Mouse (Mus musculus) 416B (cell line): Measurements from ENCODE around the gene Map7.

Experiments used
- DNase-seq: peaks from one replicate; pipeline ENCODE4 v3.0.0; 2011; ENCODE audit warnings: low read depth

Gene Map7

DNA sequence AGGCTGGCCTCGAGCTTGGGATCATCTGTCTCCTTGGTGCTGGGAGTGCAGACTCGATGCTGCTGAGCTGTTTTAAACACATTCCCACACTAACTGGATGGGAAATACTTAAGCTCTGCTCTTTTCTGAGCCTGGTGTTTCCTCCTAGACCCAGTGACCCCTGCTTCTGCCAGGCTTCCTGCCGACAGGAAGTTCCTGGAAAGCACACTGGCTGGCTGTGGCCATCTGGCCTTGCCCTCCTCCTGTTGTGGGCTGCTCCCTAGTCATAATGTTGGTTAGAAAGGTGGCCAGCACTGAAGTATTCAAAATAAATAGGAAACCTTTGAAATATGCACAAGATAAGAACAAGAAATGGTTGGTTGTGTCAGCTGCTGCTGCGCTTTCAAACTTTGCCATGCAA lies 86.2 kb downstream of the Map7 start:
- peak; percentile 93 for DNase-seq

DNA sequence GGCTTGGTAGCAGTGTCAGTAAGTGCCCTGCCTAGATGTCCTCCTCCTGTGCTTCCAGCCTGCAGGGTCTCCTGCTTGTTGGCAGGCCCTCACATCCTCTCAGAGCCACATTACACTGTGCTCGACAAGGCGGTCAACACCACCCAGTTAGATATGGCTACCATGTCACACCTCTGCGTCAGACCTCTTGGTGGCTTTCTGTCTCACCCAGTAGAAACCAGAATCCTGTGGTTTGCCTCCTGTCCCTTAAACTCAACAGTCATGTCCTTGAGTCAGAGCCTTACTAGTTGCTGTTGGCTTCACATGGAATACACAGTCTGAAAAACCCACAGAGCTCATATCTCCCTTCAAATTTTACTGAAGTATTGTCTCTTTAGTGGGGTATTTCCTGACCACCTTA lies 87.4 kb downstream of the Map7 start:
- DNase-seq = peak; percentile 91

DNA sequence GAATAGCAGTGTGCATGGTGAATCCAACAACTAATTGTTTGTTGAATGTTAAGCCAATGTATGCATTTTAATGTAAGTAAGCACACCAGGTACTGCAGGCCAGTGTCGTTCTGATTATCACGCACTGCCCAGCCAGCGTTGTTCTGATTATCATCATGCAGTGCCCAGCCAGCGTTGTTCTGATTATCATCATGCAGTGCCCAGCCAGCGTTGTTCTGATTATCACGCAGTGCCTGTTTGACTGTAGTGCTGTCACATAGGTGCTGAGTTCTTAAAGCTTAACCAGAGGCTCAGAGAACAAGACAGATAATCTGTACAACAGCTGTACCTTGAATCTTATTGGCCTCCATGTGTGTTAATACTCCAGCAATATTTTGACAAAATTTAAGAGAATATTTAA lies 88.0 kb downstream of the Map7 start:
- DNase-seq = no peak

DNA sequence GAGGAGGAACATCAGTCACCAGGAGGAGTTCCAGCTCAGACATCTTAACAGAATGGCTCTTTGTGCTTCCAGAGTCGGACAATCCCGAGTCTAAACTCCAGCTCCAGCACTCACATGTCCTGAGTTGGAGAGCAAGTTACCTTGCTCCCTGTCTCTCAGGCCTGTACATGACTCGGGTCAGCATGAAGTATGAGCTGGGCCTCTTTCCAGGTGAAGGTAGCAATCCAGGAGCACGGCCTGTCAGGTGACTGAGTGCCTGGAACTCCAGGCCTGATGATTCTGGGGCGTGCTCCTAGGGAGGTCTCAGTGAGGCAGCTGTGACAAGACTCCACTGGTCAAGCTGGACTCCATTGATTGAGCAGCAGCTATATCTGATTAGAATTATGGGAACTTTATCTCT lies 90.0 kb downstream of the Map7 start:
- DNase-seq = no peak

DNA sequence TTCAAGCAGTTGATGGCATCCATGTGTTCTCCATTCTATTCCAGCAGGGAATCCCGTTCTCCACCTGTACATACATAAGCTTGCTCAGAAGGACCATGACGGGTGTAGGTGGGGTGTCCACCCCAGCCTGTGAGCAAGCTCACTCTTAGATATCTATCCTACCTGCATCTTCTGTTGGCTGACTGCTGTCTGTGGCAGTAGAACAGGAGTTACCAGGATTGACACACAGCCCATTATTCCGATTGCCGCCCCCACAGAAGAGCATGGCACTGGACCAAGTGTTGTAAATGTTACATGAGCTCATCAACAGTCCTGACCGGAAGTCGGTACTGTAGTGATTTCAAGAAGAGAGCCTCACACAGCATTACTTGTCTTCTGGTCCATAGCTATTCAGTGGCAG lies 92.6 kb downstream of the Map7 start:
- DNase-seq = no peak

DNA sequence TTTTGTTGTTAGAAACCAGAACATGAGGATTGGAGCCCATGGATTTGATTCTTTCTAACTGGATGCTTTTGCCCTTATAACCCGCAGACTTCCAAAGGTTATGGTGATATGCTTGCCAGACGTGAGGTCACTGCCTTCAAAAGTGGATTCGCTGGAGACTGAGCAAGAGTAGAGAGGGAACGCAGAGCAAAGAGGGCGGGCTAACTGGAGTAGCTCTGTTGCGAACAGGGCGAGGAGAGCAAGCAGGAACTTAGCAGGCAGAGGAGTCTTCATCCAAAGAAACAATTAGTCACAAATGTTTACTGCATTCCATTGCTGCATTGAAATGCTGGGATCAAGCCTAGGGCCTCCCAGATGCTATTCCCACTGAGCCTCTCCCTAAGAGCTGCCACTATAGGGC lies 95.0 kb downstream of the Map7 start:
- DNase-seq = no peak

DNA sequence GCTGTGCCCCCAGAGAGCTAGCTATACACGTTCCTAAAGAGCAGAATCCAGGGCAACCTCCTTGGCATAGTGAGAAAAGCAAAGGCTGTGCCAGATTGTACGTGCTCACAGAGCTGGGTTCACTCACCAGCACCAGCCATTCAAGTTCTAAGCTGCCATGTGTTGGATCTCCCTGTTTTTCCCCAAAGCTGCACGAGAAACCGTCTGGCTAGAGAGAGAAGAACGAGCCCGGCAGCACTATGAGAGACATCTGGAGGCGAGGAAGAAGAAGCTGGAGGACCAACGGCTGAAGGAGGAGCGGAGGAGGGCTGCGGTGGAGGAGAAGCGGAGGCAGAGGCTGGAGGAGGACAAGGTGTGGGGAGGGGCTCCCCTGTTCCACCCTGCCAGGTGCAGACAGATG lies 96.8 kb downstream of the Map7 start:
- DNase-seq = no peak

DNA sequence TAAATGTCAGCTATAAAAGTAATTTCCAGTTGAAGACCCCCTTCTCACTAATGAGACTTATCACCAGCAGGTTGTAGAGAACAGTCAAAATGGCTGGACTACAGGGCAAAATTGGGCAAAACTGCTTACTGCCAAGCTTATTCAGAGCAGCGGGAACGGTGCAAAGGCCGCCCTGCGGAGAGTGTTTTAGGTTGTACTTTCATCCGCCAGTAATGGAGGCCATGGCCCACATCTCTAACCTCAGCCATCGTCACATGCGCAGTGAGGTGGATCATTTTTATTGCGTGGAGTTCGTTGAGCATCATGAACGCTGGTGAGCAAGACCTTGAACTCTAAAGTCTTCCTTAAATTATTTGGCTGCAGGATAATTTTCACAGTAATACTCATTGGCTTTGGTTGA lies 100.8 kb downstream of the Map7 start:
- no peak for DNase-seq

DNA sequence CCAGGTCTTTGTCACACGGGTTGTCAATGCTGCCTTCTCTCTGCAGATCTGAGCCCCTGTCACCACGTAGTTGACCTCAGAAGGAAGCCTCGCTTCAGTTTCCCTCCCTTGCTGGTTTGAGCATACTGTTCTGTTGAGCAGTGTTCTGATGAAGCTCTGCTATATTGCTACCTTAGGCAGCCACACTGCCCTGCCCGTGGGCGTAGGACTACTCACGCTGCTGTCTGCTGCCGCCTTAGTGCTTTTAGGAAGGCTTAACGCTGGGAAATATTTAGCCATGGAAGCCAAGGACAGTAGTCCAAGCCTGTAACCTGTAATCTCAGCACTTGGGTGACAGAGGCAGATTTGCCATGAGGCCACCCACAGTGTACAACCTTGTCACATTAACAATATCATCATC lies 107.3 kb downstream of the Map7 start:
- DNase-seq = no peak

DNA sequence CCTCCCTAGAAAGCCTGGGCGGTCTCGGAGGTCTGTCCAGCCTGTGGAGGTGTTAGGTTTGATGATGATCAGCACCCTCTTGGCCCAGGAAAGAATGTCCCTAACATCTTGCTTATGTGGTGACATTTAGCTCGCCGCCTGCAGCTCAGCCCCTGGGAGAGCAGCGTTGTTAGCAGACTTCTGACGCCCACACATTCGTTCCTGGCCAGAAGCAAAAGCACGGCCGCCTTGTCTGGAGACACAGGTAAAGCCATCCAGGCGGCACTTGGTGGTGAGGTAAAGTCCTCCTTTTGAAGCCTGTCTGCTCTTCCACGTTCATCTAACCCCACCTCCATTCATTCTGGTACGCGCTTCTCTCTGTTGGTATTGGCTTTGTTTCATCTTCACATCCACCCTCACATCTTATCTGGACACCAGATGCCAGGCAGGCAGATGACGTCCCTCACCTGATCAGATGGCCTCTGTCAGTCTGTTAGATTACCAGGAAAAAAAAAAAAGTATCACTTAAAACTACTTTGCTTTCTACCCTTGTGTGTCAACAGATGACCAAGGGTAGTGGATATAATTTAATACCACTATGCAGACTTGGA lies 108.9 kb downstream of the Map7 start:
- no peak for DNase-seq

DNA sequence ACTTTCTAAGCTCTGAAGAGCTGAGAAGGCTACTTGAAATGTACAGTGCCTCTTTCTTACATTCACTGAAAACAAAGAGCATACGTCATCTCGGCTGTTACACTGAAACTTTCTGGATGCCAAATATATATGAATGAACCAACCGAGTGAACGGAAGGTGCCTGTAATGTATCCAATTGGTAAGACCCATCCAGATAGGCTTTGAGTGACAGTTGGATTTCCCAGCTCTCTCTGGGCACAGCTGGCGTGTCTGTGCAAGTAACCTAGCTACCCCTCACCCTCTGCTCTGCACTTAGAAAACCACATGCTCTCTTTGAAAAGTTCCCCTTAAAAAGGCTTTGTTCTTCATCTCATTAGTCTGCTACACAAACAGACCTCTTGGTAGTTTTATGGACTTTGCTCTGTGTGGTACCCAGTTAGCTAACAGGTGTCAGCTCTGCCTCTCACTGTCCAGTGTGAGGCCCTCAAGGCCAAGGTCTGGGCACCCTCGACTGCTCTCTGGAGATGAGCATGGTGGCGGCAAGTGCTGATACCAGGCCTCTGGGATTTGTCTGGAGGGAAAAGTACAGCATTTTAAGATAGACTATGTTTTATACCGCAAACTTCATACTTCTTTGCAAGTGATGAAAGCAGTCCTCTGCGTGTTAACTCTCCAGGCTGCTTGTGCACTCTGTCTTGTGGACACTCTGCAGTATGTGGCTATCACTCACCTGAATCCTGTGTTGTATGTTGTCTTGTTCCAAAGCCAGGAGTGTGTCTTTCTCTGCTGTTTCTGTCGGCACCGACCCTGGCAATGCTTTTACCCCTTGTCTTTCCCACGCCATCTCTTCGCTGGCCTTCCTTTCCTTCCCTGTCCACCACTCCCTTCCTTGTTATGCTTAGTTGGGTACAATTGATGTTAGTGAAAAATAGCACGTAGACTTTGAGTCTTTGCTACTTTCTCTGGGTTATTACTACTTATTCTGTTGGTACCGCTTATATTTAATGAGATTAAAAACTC lies 109.8 kb downstream of the Map7 start:
- no peak for DNase-seq

DNA sequence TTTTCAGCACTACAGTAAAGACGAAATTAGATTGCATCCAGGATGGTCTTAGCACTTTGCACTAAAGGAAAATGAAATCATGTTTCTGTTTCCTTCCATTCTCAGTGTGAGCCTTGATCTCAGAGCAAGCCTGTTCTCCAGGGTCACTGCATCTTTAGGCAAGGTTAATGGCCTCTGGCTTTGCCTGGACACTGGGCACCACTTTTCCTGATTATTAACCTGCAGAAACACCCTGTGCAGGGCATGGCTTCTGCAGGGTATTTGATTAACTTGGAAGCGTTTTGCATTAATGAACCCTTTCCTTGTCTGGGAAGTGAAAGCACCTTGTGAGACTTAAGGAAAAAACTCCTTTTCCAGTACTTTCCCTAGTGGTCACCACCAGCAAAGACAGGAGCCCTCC lies 111.2 kb downstream of the Map7 start:
- DNase-seq = no peak

DNA sequence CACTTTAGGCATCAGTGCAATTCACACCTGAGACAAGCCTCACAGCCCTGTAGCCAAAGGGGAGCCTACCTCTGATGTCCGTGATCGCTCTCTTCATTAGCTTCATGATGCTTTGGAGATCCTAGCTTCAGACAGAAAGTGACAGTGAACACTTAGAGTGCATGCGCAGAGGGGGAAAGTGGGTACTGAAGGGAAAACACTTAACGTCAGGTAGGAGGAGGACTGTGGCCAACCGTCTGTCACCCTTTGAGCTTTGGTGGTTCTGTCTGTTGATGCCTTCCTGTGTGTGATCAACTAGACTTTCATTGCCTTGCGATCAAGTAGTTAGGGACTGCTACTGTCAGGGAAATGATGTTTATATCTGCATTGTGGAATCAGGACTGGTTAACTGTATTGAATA lies 114.6 kb downstream of the Map7 start:
- no peak for DNase-seq

DNA sequence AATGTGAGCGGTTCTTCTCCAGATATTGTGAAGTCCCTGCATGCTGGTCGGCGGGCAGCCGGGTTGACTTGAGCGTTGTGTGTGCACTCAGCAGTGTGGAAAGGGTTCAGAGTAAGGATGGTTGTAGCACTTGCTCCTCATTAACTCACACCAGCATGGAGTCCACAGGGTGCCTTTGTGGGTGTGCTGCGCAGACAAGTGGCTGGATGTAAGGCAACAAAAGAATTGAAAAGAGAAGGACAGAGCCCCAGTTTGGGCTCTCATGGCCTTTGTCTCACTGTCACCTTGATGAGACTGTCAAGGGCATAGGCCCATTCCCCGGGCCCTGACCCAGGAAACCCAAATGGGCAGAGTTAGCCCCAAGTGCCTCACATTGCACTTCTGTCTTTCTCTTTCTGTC lies 116.2 kb downstream of the Map7 start:
- DNase-seq = no peak

DNA sequence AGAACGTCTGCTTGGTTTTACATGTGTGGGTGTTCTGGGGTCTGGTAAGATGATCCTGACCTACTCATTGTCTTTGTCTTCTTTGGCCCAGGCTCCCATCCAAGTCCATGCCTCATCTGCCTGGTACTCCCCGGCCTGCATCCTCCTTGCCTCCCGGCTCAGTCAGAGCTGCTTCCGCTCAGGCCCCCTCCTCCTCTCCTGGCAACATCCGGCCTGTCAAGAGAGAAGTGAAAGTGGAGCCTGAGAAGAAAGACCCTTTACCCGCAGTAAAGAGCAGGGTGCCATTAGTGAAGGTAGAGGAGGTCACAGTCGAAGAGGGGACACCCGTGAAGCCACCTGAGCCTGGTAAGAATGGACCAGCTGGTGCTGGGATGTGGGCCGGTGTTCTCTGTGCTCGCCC lies 118.8 kb downstream of the Map7 start:
- no peak for DNase-seq

DNA sequence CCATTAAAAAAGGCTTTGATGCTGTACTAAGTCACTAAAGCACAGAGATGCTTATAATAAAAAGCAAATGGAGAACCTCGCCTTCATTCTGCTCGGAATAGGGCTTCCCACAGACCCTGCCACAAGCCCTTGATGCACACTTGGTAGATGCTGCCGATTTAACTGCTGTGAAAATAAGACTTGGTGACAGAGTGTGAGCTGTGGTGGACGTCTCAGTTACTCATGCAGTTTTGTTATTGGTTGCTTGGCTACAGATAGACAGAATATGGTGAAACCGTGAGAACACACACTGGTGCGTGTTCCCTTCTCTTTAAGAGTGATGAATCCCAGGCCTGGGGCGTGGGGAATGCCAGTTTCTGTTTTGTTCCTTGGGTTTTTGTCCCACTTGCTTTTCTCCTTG lies 120.7 kb downstream of the Map7 start:
- no peak for DNase-seq

DNA sequence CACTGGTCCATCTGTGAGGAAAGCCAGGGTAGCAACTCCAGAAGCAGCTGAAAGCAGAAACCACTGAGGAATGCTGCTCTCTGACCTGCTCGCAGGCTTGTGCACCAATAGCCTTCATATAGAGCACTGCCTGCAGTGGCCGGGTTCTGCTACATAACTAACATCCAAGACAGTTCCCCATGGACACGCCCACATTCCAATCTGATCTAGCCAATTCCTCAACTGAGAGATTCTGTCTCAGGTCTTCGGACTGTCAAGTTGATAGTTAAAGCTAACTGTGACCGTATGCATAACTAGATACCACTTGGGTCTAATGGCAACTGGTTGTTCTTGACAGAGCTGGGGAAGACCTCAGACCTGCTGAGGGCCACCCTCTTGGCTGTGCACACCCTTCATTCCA lies 124.1 kb downstream of the Map7 start:
- DNase-seq = no peak

DNA sequence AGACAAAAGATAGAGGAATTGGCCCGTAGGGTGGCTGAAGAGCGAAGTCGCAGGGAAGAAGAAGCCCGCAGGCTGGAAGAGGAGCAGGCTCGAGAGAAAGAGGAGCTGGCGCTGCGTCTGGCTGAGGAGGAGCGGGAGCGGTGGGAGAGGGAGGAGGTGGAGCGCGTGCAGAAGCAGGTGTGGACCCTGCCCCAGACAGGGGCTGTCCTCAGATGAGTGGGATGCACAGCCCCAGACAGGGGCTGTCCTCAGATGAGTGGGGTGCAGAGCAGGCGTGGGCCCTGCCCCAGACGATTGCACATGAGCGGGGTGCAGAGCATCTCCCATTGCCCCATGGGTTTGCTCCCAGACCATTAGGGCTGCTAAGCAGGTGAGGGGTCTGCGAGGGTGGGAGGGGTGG lies 125.0 kb downstream of the Map7 start:
- DNase-seq = no peak

DNA sequence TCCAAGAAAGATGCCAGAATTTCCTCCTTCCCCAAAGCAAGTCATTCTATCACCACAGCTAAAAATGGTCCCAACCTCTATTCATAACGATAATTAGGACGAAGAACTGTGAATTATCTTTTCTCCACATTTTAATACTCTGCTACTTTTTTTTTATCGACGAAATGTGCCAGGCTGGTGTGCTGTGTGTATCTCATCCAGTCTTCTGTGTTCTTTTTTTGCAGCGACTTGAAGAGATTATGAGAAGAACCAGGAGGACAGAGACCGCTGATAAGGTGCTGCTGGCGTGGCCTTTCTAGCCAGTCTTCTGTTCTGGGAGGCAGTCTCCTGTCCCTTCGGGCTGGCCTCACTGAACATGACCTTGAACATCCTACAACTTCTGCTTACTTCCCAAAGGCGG lies 125.8 kb downstream of the Map7 start:
- DNase-seq = no peak

DNA sequence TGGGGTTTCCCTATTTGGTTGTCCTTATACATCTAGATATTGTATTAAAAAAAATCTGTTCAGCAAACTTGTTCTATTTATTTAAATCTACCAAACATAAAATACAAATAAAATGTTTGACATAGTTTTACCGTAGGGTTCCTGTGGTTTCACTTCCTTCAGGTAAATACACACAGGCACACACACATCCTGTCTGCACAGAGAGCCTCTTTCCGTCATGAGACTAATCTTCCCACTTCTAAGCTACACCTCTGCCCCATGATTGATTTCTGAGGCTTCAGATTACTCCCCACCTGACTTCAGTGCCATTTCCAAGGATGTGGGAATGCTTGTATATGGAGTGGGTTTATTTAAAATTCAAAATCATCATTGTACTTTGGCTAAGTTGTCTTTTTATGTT lies 133.2 kb downstream of the Map7 start:
- DNase-seq = no peak

DNA sequence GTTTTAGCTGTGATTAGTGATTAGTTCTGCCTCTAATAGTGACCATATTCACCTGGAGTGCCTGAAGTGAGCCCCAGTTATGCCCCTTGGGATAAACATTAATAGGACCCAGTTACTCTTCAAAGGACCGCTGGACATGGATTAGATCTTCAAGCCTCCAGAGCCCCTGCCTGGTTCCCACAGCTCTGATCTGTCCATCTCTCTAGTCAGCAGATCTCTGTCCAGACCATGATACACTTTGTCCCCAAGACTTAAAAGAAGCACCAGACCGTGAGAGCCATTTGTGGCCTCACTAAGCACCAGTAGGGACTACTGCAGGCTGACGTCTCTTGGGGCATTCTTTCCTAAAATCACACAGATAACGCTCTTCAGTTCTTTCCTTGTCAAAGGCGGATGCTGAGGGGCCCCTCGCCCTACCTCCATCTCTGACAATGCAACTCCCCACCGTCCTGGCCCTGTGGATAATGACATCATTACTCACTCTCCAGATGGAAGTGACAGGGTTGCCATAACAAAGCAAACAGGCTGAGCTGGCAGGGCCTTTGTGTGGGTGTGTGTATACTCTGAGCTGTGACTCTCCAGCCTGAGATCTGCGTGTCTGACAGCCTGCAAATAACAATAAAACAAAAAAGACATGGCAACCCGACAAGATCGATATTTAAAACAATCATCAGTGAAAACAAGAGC lies 137.2 kb downstream of the Map7 start:
- DNase-seq = no peak

DNA sequence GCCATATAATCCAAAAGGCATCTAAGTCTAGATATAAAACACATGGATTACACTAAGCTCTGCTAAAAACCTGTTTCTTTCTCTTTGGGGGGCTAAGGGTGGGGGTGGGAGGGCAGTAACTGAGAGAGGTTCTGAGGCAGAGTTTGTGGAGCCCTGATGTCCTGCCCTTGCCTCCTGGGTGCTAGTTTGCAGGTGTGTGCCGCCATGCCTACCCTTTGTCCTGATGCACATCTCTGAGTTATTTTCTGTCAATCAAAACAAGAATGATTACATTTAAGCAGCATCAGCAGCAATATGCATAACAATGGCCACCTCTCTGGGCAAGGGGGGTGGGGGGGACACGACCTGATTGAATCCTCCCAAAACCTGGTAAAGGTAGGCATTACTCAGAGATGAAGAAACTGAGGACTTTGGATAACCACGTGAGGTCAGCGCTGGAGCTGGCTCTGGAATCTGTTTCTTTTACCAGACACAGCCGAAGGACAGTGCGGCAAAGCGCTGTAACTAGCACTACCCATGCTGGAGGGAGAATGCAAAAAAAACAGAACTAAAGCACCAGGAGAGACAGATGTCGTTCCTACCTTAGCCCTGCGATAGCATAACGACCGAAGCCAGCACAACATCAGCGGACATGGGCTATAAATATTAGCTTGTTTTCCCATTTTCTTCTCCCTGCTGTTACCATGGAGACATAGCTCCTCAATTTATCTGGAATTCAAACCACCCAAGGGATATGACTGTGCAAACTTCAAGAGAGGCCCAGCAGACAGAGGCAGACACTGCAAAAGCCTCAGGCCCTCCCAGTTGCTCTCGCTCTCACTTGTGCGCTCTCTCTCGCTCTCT lies 137.9 kb downstream of the Map7 start:
- no peak for DNase-seq
